Mouse (Mus musculus): ENCODE data around the gene Myb. TPM values are rescaled to one million over a fixed set of nuclear protein-coding genes. Genes with fewer than 3 reads are reported as not detected.
"Not testable (repeated sequence)": the region's sequence is repeated elsewhere in the genome, so short reads cannot be mapped to it uniquely, and the experiment has no call there.

Myb gene
- polyA plus RNA-seq, 1 experiment from 2014 or later = 1.9 TPM

DNA sequence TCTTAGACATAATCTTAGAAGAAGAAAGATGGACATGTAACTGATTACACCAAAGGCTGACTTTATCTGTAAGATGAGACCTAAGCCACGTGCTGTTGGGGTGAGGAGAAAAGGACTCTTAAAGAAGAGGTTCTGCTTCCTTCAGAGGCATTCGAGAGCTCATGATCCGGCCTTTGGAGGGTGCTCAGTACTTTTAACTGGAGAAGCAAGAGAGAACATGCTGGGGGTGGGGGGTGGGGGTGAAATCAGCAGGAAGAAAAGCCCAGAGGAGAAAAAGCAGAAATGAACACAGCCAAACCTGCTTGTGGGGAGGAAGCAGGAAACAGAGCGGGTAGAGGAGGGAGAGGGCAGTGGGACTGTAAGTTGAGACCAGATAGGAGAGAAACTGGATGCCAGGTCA is 7.4 kb downstream of the Myb start:
- Histone ChIP-seq H3K9ac (ENCODE audit: low read depth, low read length) (no peak overlapping the region), H3K4me2 (no peak overlapping the region), H3K9me3 (replicated peaks; ENCODE audit: control insufficient read depth, low read length) (no peaks in the 10 kb centered on the region), H3K36me3 (ENCODE audit: control insufficient read depth, insufficient read depth, low read length) (no peaks in the 10 kb centered on the region), H3K27ac (ENCODE audit: low read depth, low read length) (no peak overlapping the region), H3K27me3 (ENCODE audit: control insufficient read depth, insufficient read depth, low read length) (peaks cover 13% of the 10 kb centered on the region), H3K4me3 (ENCODE audit: low read depth, low read length) (no peak overlapping the region), H3K4me1 (ENCODE audit: control insufficient read depth, insufficient read depth, low read length) (no peaks in the 10 kb centered on the region)
- 72% methylated on average over 4 of the region's 4 CpGs for WGBS (ENCODE audit: insufficient replicate concordance)
- no peak for ATAC-seq (replicated peaks; ENCODE audit: insufficient number of reproducible peaks, low FRiP score, low TSS enrichment)

DNA sequence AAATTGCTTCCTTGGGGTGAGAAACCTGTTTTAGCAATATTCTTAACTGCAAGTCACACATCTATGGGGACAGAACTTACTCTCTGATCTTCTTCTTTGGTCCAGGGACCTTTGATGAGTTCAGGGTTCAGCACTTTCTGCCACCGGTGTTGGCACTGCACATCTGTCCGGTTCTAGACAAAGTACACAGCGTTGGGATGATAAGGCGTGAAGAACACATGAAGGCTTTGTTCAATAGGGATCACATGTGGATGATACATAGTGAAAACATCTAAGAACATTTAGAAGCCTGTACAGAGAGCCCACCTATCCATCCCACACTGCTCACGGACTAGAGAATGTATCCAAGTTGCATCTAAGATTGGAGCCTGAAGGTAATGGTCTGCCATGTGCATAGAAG is 8.0 kb downstream of the Myb start:
- Histone ChIP-seq H3K9me3 (replicated peaks; ENCODE audit: control insufficient read depth, low read length) (no peaks in the 10 kb centered on the region), H3K4me3 (ENCODE audit: low read depth, low read length) (no peak overlapping the region), H3K27me3 (ENCODE audit: control insufficient read depth, insufficient read depth, low read length) (peaks cover 7% of the 10 kb centered on the region; the same call in 1 of the 2 replicates), H3K27ac (ENCODE audit: low read depth, low read length) (no peak overlapping the region), H3K4me1 (ENCODE audit: control insufficient read depth, insufficient read depth, low read length) (no peaks in the 10 kb centered on the region), H3K4me2 (no peak overlapping the region), H3K9ac (ENCODE audit: low read depth, low read length) (no peak overlapping the region), H3K36me3 (ENCODE audit: control insufficient read depth, insufficient read depth, low read length) (no peaks in the 10 kb centered on the region)
- 91% methylated on average over 5 of the region's 5 CpGs for WGBS (ENCODE audit: insufficient replicate concordance)
- ATAC-seq (replicated peaks; ENCODE audit: insufficient number of reproducible peaks, low FRiP score, low TSS enrichment) = no peak

DNA sequence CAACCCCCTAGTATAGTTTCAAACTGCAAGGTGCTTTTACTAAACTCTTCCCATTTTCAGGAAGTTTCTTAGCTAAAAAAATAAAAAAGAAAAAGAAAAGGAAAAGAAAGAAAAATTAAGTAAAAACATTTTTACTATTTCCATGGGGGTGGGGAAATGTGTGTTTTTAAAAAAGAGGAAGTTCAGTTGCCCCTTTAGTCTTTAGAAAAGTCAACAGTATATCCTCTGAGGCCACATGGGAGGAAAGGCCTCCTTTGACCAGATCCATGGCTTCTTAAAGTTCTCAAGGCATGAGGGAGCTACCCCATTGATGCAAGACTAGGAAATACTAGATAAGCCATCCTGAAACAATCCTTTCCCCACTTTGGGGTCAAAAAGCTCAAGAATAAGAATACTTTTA is 9.5 kb downstream of the Myb start:
- no peak overlapping the region for H3K27ac ChIP-seq (ENCODE audit: low read depth, low read length)

DNA sequence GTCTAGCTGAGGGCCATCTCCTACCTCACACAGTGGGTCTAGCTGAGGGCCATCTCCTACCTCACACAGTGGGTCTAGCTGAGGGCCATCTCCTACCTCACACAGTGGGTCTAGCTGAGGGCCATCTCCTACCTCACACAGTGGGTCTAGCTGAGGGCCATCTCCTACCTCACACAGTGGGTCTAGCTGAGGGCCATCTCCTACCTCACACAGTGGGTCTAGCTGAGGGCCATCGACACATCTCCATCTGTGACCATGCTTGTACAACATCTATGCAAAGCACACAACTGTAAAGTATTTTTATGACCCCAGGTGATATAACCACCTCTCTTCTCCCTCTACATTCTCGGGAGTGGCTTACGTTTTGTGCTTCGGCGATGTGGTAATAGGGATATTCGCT is 10.8 kb downstream of the Myb start:
- not testable (repeated sequence) for H3K9me3 ChIP-seq (replicated peaks; ENCODE audit: control insufficient read depth, low read length); H3K4me2 ChIP-seq; H3K9ac ChIP-seq (ENCODE audit: low read depth, low read length); H3K27ac ChIP-seq (ENCODE audit: low read depth, low read length); H3K4me3 ChIP-seq (ENCODE audit: low read depth, low read length); H3K36me3 ChIP-seq (ENCODE audit: control insufficient read depth, insufficient read depth, low read length); H3K4me1 ChIP-seq (ENCODE audit: control insufficient read depth, insufficient read depth, low read length); ATAC-seq (replicated peaks; ENCODE audit: insufficient number of reproducible peaks, low FRiP score, low TSS enrichment); H3K27me3 ChIP-seq (ENCODE audit: control insufficient read depth, insufficient read depth, low read length)
- 82% methylated on average over 6 of the region's 6 CpGs for WGBS (ENCODE audit: insufficient replicate concordance)

More for the DNA sequence above, 9.5 kb downstream of the Myb start:
- Histone ChIP-seq H3K36me3 (ENCODE audit: control insufficient read depth, insufficient read depth, low read length) (no peaks in the 10 kb centered on the region), H3K9ac (ENCODE audit: low read depth, low read length) (no peak overlapping the region), H3K4me2 (no peak overlapping the region), H3K9me3 (replicated peaks; ENCODE audit: control insufficient read depth, low read length) (no peaks in the 10 kb centered on the region), H3K4me1 (ENCODE audit: control insufficient read depth, insufficient read depth, low read length) (no peaks in the 10 kb centered on the region), H3K4me3 (ENCODE audit: low read depth, low read length) (no peak overlapping the region), H3K27me3 (ENCODE audit: control insufficient read depth, insufficient read depth, low read length) (no peaks in the 10 kb centered on the region; the same call in 1 of the 2 replicates)
- ATAC-seq (replicated peaks; ENCODE audit: insufficient number of reproducible peaks, low FRiP score, low TSS enrichment) = no peak

DNA sequence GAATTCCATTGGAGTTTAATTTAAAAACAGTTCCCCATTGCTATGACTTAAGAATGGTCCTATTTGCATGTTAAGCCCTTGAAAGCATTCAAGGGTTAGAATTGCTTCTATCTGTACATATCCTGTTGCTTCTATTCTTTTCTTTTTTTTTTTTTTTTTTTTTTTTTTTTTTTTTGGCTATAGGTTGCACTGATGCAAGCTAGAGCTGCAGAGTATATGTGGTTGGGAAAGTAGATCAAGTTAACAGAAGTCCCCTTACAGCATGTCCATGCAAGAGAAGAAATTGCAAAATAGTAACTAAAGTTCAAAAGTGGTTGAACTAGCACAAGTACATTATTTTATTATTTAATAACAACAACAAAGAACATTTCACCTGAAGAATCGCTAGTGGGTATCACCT is 14.1 kb downstream of the Myb start:
- Histone ChIP-seq H3K4me3 (ENCODE audit: low read depth, low read length) (no peak overlapping the region), H3K4me1 (ENCODE audit: control insufficient read depth, insufficient read depth, low read length) (0 out of 2 replicates have a peak, but pooled peaks cover 2% of the 10 kb centered on the region), H3K9ac (ENCODE audit: low read depth, low read length) (no peak overlapping the region), H3K27ac (ENCODE audit: low read depth, low read length) (no peak overlapping the region), H3K9me3 (replicated peaks; ENCODE audit: control insufficient read depth, low read length) (no peaks in the 10 kb centered on the region), H3K36me3 (ENCODE audit: control insufficient read depth, insufficient read depth, low read length) (no peaks in the 10 kb centered on the region), H3K27me3 (ENCODE audit: control insufficient read depth, insufficient read depth, low read length) (no peaks in the 10 kb centered on the region), H3K4me2 (no peak overlapping the region)
- 98% methylated on average over 1 of the region's 1 CpGs for WGBS (ENCODE audit: insufficient replicate concordance)
- no peak for ATAC-seq (replicated peaks; ENCODE audit: insufficient number of reproducible peaks, low FRiP score, low TSS enrichment)

DNA sequence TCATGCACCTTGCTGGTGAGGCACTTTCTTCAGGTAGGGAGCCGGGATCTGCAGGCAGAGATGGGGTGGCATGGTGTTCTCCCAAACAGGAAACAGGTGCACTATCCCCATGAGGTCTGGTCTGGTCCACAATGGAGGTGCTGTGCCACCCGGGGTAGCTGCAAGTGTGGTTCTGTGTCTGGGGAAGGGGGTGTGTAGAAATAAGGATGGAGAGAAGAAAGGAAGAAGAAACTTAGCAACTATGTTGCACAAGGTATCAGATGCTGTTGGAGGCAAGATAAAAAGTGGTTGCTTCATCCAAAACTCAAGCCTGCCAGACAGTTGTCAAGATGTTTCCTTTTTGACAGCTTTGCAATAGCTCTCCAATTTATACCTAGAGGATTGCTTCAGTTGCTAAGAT is 14.5 kb downstream of the Myb start:
- Histone ChIP-seq H3K9ac (ENCODE audit: low read depth, low read length) (no peak overlapping the region), H3K4me2 (no peak overlapping the region), H3K27ac (ENCODE audit: low read depth, low read length) (no peak overlapping the region), H3K4me1 (ENCODE audit: control insufficient read depth, insufficient read depth, low read length) (0 out of 2 replicates have a peak, but pooled peaks cover 2% of the 10 kb centered on the region), H3K27me3 (ENCODE audit: control insufficient read depth, insufficient read depth, low read length) (no peaks in the 10 kb centered on the region), H3K36me3 (ENCODE audit: control insufficient read depth, insufficient read depth, low read length) (no peaks in the 10 kb centered on the region), H3K4me3 (ENCODE audit: low read depth, low read length) (no peak overlapping the region), H3K9me3 (replicated peaks; ENCODE audit: control insufficient read depth, low read length) (no peaks in the 10 kb centered on the region)
- 65% methylated on average over 2 of the region's 2 CpGs for WGBS (ENCODE audit: insufficient replicate concordance)
- no peak for ATAC-seq (replicated peaks; ENCODE audit: insufficient number of reproducible peaks, low FRiP score, low TSS enrichment)

DNA sequence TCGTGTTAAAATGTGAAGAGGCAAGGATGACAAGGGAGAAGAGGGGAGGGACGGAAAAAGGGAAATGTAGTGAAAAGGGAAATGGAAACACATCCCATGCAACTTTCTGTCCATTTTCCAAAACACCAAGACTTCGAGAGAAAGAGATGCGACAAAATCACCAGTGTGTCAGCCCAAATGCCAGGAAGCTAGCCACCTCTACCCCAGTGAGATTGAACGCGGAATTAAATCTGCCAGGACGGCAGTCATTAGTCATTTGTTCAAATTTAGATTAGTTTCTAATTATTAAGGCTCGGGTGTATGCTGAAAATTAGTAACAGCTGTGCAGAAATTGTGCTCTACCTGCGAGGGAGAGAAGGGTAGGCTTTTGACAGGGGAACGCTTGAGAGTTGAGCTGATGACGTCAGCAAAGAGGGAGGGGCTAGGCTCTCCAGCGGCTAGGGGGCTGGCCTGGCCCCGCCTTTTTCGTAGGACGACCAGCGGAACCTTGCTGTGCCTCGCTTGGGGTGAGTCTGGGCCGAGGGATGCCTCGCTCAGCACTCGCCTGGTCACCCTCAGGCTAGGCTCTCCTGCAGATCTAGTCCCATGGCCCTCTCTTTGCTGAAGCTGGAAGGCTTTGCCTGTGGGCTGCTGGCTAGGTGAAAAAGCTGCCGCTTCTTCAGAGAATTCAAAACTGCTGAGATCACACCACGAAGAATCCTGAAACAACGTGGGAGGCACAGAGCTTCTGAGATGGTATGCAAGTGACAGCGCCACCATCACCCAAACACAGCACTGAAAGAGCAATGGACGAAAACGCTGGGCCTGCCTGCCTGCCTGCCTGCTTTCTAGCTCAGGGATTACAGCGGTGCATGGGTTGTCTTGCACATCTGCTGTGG is 15.9 kb downstream of the Myb start:
- WGBS (ENCODE audit: insufficient replicate concordance) = 19% methylated on average over 27 of the region's 27 CpGs
- peak overlapping the region; percentile 91 for H3K4me2 ChIP-seq
- H3K4me1 ChIP-seq (ENCODE audit: control insufficient read depth, insufficient read depth, low read length) = 0 out of 2 replicates have a peak, but pooled peaks cover 2% of the 10 kb centered on the region
- H3K27ac ChIP-seq (ENCODE audit: low read depth, low read length) = no peak overlapping the region
- H3K36me3 ChIP-seq (ENCODE audit: control insufficient read depth, insufficient read depth, low read length) = no peaks in the 10 kb centered on the region
- ATAC-seq (replicated peaks; ENCODE audit: insufficient number of reproducible peaks, low FRiP score, low TSS enrichment) = peak; percentile 74
- no peaks in the 10 kb centered on the region for H3K9me3 ChIP-seq (replicated peaks; ENCODE audit: control insufficient read depth, low read length)
- no peaks in the 10 kb centered on the region for H3K27me3 ChIP-seq (ENCODE audit: control insufficient read depth, insufficient read depth, low read length)
- H3K9ac ChIP-seq (ENCODE audit: low read depth, low read length) = peak overlapping the region; percentile 59; the same call in 1 of the 2 replicates
- peak overlapping the region; percentile 50 for H3K4me3 ChIP-seq (ENCODE audit: low read depth, low read length)

DNA sequence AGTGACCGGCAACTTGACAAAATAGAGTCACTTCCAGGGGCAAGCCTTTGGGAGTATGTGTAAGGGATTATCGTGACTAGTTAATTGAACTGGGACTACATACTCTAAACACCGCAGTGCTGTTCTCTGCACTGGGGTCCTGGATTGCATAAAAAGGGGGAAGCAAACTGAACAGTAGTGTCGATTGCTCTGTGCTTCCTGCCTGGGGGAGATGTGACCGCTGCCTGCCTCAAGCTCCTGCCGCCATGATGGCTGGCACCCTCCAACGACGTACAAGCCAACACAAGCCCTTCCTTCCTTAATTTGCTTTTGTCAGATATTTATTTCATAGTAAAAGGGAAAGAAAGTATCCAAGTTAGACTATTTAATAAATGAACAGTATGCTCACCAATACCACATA is 25.5 kb downstream of the Myb start:
- Histone ChIP-seq H3K36me3 (ENCODE audit: control insufficient read depth, insufficient read depth, low read length) (no peaks in the 10 kb centered on the region), H3K9ac (ENCODE audit: low read depth, low read length) (no peak overlapping the region), H3K4me2 (no peak overlapping the region), H3K27ac (ENCODE audit: low read depth, low read length) (no peak overlapping the region), H3K27me3 (ENCODE audit: control insufficient read depth, insufficient read depth, low read length) (no peaks in the 10 kb centered on the region), H3K4me3 (ENCODE audit: low read depth, low read length) (no peak overlapping the region), H3K4me1 (ENCODE audit: control insufficient read depth, insufficient read depth, low read length) (no peaks in the 10 kb centered on the region), H3K9me3 (replicated peaks; ENCODE audit: control insufficient read depth, low read length) (no peaks in the 10 kb centered on the region)
- 92% methylated on average over 8 of the region's 8 CpGs for WGBS (ENCODE audit: insufficient replicate concordance)
- no peak for ATAC-seq (replicated peaks; ENCODE audit: insufficient number of reproducible peaks, low FRiP score, low TSS enrichment)

All from heart, embryonic 11.5 days (tissue).